In the genomic region with DNA sequence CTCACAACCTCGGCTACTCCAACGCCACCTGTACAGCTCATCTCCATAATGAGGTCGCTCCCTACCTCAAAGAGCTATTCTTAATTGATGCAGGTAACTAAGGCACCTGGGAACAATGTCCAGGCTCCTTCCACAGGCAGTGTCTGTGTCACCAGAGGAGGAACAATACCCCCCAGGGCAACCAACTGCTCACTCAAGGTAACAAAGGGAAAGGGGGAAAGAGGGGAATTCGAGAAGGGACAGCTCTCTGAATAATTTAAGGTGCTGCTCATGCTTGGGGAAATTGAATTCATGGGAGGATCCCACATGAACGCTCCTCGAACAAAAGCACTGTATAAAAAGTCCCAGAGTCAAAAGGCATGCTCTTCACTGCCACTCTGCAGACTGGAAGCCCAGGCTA, we compare ENCODE assay signal across 14 mouse cellular contexts. TPM values are rescaled to one million over a fixed set of nuclear protein-coding genes. Genes with fewer than 3 reads are reported as not detected.
DNase-seq lines count a peak whose midpoint lies in the region; ATAC-seq and TF ChIP-seq lines count a peak whose summit lies in the region.
"Had no signal": no experiment of that assay in that cellular context is flagged by ENCODE, and none has a peak within 500 bp of the region (broad histone marks: within the 10 kb centered on the region; RNA-seq: fewer than 3 reads in every experiment).

No protein-coding gene starts in this region.

- peaks cover 40% of the 10 kb centered on the region for H3K4me1 ChIP-seq in heart, embryonic 11.5 days (ENCODE audit: control insufficient read depth, insufficient read depth, low read length)
- H3K4me1 ChIP-seq in liver, embryonic 12.5 days, result peaks cover 90% of the 10 kb centered on the region
- H3K4me1 ChIP-seq in liver, postnatal 0 days (ENCODE audit: insufficient read depth), result peaks cover 35% of the 10 kb centered on the region
- H3K4me1 ChIP-seq in embryonic facial prominence, embryonic 15.5 days, result peaks cover 6% of the 10 kb centered on the region

- H3K9ac ChIP-seq in heart, embryonic 11.5 days (ENCODE audit: low read depth, low read length), result peak overlapping the region; percentile 31
- H3K9ac ChIP-seq in liver, embryonic 12.5 days, result peak overlapping the region; percentile 69
- no peak overlapping the region for H3K9ac ChIP-seq in liver, postnatal 0 days (replicated peaks)
- H3K9ac ChIP-seq in embryonic facial prominence, embryonic 15.5 days, result no peak overlapping the region
- H3K9ac ChIP-seq: forebrain, embryonic 12.5 days had no signal

- H3K9me3 ChIP-seq in heart, embryonic 11.5 days (replicated peaks; ENCODE audit: control insufficient read depth, low read length), result no peaks in the 10 kb centered on the region
- no peaks in the 10 kb centered on the region for H3K9me3 ChIP-seq in liver, embryonic 12.5 days (replicated peaks)
- H3K9me3 ChIP-seq in liver, postnatal 0 days (ENCODE audit: low read length), result no peaks in the 10 kb centered on the region
- H3K9me3 ChIP-seq in embryonic facial prominence, embryonic 15.5 days (replicated peaks), result no peaks in the 10 kb centered on the region
- H3K9me3 ChIP-seq: forebrain, embryonic 12.5 days had no signal

- peak overlapping the region; percentile 53 for H3K4me2 ChIP-seq in heart, embryonic 11.5 days
- H3K4me2 ChIP-seq in liver, embryonic 12.5 days, result peak overlapping the region; percentile 73
- no peak overlapping the region for H3K4me2 ChIP-seq in liver, postnatal 0 days (ENCODE audit: low read depth, low read length)
- no peak overlapping the region for H3K4me2 ChIP-seq in embryonic facial prominence, embryonic 15.5 days (replicated peaks)
- H3K4me2 ChIP-seq: forebrain, embryonic 12.5 days had no signal

- no peak for DNase-seq in heart, adult 18-20 months
- no peak for DNase-seq in liver, postnatal 0 days
- DNase-seq in ES-CJ7 (ENCODE audit: low read depth, low spot score), result peak; percentile 67
- no peak for DNase-seq in left cerebral cortex, postnatal 4 days
- DNase-seq: adrenal gland, postnatal 10 days; heart, postnatal 10 days; kidney, adult 9 months had no signal

- no peak for ATAC-seq in heart, embryonic 11.5 days (replicated peaks; ENCODE audit: insufficient number of reproducible peaks, low FRiP score, low TSS enrichment)
- no peak for ATAC-seq in liver, embryonic 12.5 days
- no peak for ATAC-seq in liver, postnatal 0 days
- 0 out of 2 replicates have a peak, but pooled peaks have one; percentile 20 for ATAC-seq in embryonic facial prominence, embryonic 15.5 days (ENCODE audit: insufficient number of reproducible peaks, low FRiP score, low TSS enrichment, low read depth)
- ATAC-seq in frontal cortex, adult (ENCODE audit: low TSS enrichment), result no peak
- ATAC-seq: inflammation-experienced regulatory T-cells, adult 6 months had no signal

- no peak for TF ChIP-seq EP300 in liver, postnatal 0 days (IDR thresholded peaks at IDR 0.05; ENCODE audit: low read depth)

- no peaks in the 10 kb centered on the region for H3K27me3 ChIP-seq in heart, embryonic 11.5 days (ENCODE audit: control insufficient read depth, insufficient read depth, low read length)
- H3K27me3 ChIP-seq in liver, embryonic 12.5 days (replicated peaks), result peaks cover 20% of the 10 kb centered on the region
- peaks cover 4% of the 10 kb centered on the region; the same call in 1 of the 2 replicates for H3K27me3 ChIP-seq in liver, postnatal 0 days (ENCODE audit: insufficient read depth, low read length)
- H3K27me3 ChIP-seq in embryonic facial prominence, embryonic 15.5 days, result no peaks in the 10 kb centered on the region
- H3K27me3 ChIP-seq: forebrain, embryonic 12.5 days had no signal

- H3K4me3 ChIP-seq in heart, embryonic 11.5 days (ENCODE audit: low read depth, low read length), result no peak overlapping the region
- no peak overlapping the region for H3K4me3 ChIP-seq in liver, embryonic 12.5 days
- no peak overlapping the region for H3K4me3 ChIP-seq in liver, postnatal 0 days (ENCODE audit: low read depth, low read length)
- H3K4me3 ChIP-seq in embryonic facial prominence, embryonic 15.5 days (replicated peaks), result no peak overlapping the region
- H3K4me3 ChIP-seq: forebrain, embryonic 12.5 days; myocyte had no signal

- TF ChIP-seq CTCF in liver, postnatal 0 days (IDR thresholded peaks at IDR 0.05; ENCODE audit: low read depth), result no peak

- H3K27ac ChIP-seq in heart, embryonic 11.5 days (ENCODE audit: low read depth, low read length), result peak overlapping the region; percentile 64
- peak overlapping the region; percentile 92 for H3K27ac ChIP-seq in liver, embryonic 12.5 days
- H3K27ac ChIP-seq in liver, postnatal 0 days (ENCODE audit: low read depth), result no peak overlapping the region
- H3K27ac ChIP-seq in embryonic facial prominence, embryonic 15.5 days (replicated peaks), result no peak overlapping the region
- H3K27ac ChIP-seq: forebrain, embryonic 12.5 days had no signal

- no peaks in the 10 kb centered on the region for H3K36me3 ChIP-seq in heart, embryonic 11.5 days (ENCODE audit: control insufficient read depth, insufficient read depth, low read length)
- 0 out of 2 replicates have a peak, but pooled peaks cover 3% of the 10 kb centered on the region for H3K36me3 ChIP-seq in liver, embryonic 12.5 days
- no peaks in the 10 kb centered on the region for H3K36me3 ChIP-seq in liver, postnatal 0 days (replicated peaks; ENCODE audit: insufficient read depth, low read length)
- H3K36me3 ChIP-seq in embryonic facial prominence, embryonic 15.5 days, result no peaks in the 10 kb centered on the region
- H3K36me3 ChIP-seq: forebrain, embryonic 12.5 days had no signal

- 79% methylated on average over 6 of the region's 6 CpGs for WGBS in heart, embryonic 11.5 days (ENCODE audit: insufficient replicate concordance)
- 80% methylated on average over 6 of the region's 6 CpGs for WGBS in liver, embryonic 12.5 days (ENCODE audit: insufficient replicate concordance)
- 79% methylated on average over 6 of the region's 6 CpGs for WGBS in liver, postnatal 0 days (ENCODE audit: insufficient replicate concordance)
- WGBS in embryonic facial prominence, embryonic 15.5 days, result 70% methylated on average over 6 of the region's 6 CpGs

- intact Hi-C loops in left cerebral cortex, postnatal 4 days (cut with DNase I), result loop anchor here (10.0 kb wide), 1 partner anchor 48 kb away; no protein-coding TSS in a partner anchor

RNA-seq across cellular contexts. Expression of a gene that starts 6.1 kb away (rescaled TPM):
- polyA plus RNA-seq in heart, embryonic 11.5 days (2014; fragmentation: Nextera tagmentation; extraction: Ambion mirVana), result 16.1 and 24.5 TPM in 2 replicates
- 10 to 100 TPM; 12.0 to 13.6 TPM for total RNA-seq in heart, adult 18-20 months (2021)
- polyA plus RNA-seq in liver, embryonic 12.5 days (2016; fragmentation: Nextera tagmentation; extraction: Ambion mirVana), result 8.1 and 9.9 TPM in 2 replicates
- polyA plus RNA-seq in liver, postnatal 0 days (2015; fragmentation: Nextera tagmentation; extraction: Ambion mirVana), result 3.2 and 4.2 TPM in 2 replicates
- polyA plus RNA-seq in embryonic facial prominence, embryonic 15.5 days (2015; fragmentation: Nextera tagmentation; extraction: Ambion mirVana), result 11.5 and 14.8 TPM in 2 replicates
- total RNA-seq in left cerebral cortex, postnatal 4 days (2021), result 10 to 100 TPM; 77.2 to 80.4 TPM

Comparison
In these comparisons a context has a peak if more than half of its experiments do, and no peak if none do; other contexts are left out.
1. H3K27ac ChIP-seq: peak in heart, embryonic 11.5 days (single experiment) and liver, embryonic 12.5 days (single experiment); none in liver, postnatal 0 days (single experiment) and embryonic facial prominence, embryonic 15.5 days (single experiment).
2. H3K4me2 ChIP-seq: peak in heart, embryonic 11.5 days (single experiment) and liver, embryonic 12.5 days (single experiment); none in liver, postnatal 0 days (single experiment) and embryonic facial prominence, embryonic 15.5 days (single experiment).
3. H3K9ac ChIP-seq: peak in heart, embryonic 11.5 days (single experiment) and liver, embryonic 12.5 days (single experiment); none in liver, postnatal 0 days (single experiment) and embryonic facial prominence, embryonic 15.5 days (single experiment).